Mouse (Mus musculus) lung, adult 2 months (tissue): ENCODE data around the gene Rasal2. TPM values are rescaled to one million over a fixed set of nuclear protein-coding genes. Genes with fewer than 3 reads are reported as not detected.

Experiments used
- DNase-seq: peaks from one replicate; pipeline ENCODE4 v3.0.0; 2022
- H3K4me1 ChIP-seq: fragments of 200-500 bp; 2 replicates; pipeline ENCODE4 v1.6.1; 2011; ENCODE audit warnings: low read length; ENCODE audit not compliant: control insufficient read depth, insufficient read depth
- H3K4me3 ChIP-seq: fragments of 200-500 bp; replicated peaks from 2 replicates; pipeline ENCODE3; 2011; ENCODE audit warnings: low read depth, mild to moderate bottlenecking, control low read depth, low read length; ENCODE audit errors: extremely low read depth
- CTCF ChIP-seq: fragments of 200-500 bp; IDR thresholded peaks from 2 replicates; pipeline ENCODE4 v1.5.1; 2011; ENCODE audit warnings: mild to moderate bottlenecking, low read length, control low read depth; ENCODE audit not compliant: insufficient read depth
- POLR2A ChIP-seq: fragments of 200-500 bp; IDR thresholded peaks from 2 replicates; pipeline ENCODE4 v1.6.1; 2011; ENCODE audit warnings: low read depth, mild to moderate bottlenecking, control low read depth, low read length, borderline replicate concordance; ENCODE audit errors: extremely low read depth
- WGBS: fragments of 180-500 bp; shearing (Covaris S2); methylation state at CpG from one replicate; pipeline ENCODE4 v1.1.7; 2018; 5-methylcytosine and 5-hydroxymethylcytosine counted together
- polyA plus RNA-seq: library from polyadenylated mRNA; depleted of rRNA; stranded (reverse); fragments of >200 nt; gene quantifications from 2 replicates; pipeline ENCODE4 v1.2.3, GENCODE M21; 2012; rRNA removed

The Rasal2 gene
- polyA plus RNA-seq, 1 experiment, result 10.4 TPM

DNA sequence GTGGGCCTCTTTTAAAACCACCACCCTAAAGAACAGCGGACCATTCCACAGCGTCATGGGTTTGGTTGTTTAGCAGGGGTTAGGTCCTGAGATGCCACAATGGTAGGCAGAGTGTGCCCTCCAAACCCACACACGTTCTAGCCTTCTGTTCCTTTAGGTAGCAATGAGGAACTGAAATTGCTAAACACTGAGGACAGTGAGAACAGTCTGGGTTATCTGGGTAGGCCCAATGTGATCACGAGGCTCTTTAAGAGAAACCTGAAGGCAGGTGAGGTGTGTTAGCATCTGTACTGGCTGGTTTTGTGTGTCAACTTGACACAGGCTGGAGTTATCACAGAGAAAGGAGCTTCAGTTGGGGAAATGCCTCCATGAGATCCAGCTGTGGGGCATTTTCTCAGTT, 316.9 kb downstream of the Rasal2 start:
- TF ChIP-seq POLR2A (no peak), CTCF (no peak)
- H3K4me3 ChIP-seq, result no peak overlapping the region
- H3K4me1 ChIP-seq, result peaks cover 7% of the 10 kb centered on the region; the same call in 1 of the 2 replicates
- DNase-seq, result no peak
- WGBS, result 86% methylated on average over 4 of the region's 4 CpGs

DNA sequence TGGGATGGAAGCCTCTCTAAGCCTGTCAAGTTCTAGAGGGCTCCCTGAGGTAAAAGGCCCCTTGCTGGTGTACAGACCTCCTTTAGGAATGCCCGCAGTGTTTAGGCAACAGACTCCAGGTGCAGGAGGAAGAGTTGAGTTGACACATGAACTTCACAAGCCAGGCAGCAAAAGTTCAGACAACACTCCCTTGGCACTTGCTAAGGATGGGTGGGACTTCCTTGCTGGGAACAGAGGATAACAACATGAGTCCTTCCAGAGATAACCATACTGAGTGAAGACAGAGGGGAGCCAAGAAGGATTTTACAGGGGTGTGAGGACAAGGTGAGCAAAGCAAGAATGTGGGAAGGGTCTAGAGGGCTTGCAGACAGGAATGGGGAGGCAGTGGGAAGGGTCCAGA, 319.8 kb downstream of the Rasal2 start:
- no peak for TF ChIP-seq CTCF
- TF ChIP-seq POLR2A, result no peak
- no peak overlapping the region for H3K4me3 ChIP-seq
- whole genome bisulfite sequencing, result 54% methylated on average over 1 of the region's 1 CpGs
- peaks cover 7% of the 10 kb centered on the region; the same call in 1 of the 2 replicates for H3K4me1 ChIP-seq
- DNase-seq, result no peak

DNA sequence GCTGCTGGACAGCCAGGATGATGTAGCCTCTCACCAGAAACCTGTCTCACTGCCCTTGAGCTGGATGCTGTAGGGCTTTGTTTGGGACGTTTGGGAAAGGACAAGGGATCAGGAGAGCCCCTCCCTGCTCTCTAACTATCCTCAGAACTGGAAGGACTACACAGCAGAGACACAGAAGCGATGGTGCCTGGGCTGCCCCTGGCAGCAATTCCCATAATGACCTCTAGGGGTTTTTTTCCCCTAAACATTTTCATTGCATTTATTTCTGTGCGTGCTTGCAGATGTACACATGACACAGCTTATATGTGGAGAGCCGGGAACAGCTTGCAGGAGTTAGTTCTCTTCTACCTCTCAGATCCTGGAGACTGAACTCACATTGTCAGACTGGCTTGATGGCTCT, 320.3 kb downstream of the Rasal2 start:
- 65% methylated on average over 4 of the region's 4 CpGs for WGBS
- H3K4me3 ChIP-seq, result no peak overlapping the region
- peak; percentile 34; the same call in 1 of the 2 replicates for TF ChIP-seq CTCF
- TF ChIP-seq POLR2A, result no peak
- DNase-seq, result no peak
- H3K4me1 ChIP-seq, result peaks cover 7% of the 10 kb centered on the region; the same call in 1 of the 2 replicates

DNA sequence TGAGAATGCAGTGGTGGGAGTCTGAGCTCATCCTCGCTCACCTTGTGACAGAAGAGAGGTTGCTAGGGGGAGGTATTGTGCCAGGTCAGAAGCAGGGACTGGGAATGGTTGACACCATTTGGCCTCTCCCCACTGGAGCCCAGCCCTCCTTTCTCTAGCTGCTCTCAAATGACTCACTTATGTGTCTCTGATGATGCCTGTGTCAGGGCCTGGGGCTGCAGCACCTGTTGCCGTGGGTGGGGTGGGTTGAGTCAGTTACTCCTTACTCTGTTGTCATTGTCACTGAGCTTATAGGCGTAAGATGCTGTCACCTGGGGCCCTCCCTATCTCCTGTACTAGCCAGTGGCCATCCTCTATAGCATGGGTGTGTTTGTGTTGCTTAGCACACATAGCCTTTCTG, 321.6 kb downstream of the Rasal2 start:
- H3K4me1 ChIP-seq, result peaks cover 7% of the 10 kb centered on the region; the same call in 1 of the 2 replicates
- TF ChIP-seq CTCF (no peak), POLR2A (no peak)
- WGBS, result 76% methylated on average over 3 of the region's 3 CpGs

DNA sequence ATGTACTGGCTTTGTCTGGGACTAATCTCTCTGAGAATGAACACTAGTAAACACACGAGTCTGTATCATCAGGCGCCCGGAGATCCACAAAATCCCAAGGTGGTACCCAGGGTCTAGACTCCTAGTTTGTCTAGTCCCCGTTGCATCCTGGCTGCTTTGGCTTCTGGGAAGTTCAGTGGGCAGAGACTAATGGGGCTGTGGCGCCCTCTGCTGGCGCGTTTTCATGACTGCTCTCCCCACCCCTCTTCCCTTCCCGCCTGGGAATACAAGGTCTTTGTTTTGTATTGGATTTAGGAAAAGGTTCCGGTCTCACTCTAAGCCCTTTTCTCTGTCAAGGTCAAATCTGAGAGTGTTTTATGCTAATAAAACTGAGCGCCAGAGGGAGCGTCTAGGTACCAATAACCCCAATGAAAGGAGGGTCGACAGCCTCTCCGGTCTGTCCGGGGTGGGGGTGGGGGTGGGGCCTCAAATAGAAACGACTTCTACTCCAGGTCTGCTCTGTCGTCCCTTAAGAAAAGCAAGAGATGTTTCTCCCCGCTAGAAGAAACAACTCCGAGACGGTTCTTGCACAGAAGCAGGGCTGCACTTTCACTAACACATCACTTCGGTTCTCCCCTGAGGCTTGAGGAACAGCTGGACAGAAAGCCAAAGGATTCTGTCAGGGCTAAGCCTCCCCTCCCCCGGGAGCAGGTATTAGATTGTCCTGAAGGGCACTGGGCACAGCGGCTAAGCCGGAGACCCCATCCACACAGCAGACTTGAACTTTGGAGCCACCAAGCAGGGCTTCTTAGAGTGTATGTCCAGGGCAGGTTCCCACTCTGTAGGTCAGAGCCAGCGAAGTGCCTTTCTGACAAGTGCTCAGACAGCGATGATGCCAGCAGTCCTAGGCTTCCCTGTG, 326.0 kb downstream of the Rasal2 start:
- Histone ChIP-seq H3K4me3 (peak overlapping the region; percentile 6), H3K4me1 (no peaks in the 10 kb centered on the region)
- TF ChIP-seq POLR2A (no peak), CTCF (peak; percentile 75)
- 9% methylated on average over 25 of the region's 25 CpGs for WGBS
- DNase-seq, result peak; percentile 43

More for the DNA sequence above, 321.6 kb downstream of the Rasal2 start:
- no peak for DNase-seq
- no peak overlapping the region for H3K4me3 ChIP-seq

Other genes with a start within 250 kb of the Rasal2 start
- 13.3 and 15.0 TPM in 2 replicates for gene Cryzl2, start 46.0 kb upstream of the Rasal2 start, polyA plus RNA-seq
- 5.8 and 8.0 TPM in 2 replicates for gene Sec16b, start 94.1 kb upstream of the Rasal2 start, polyA plus RNA-seq